Mouse (Mus musculus): ENCODE data around the gene Map2k3. TPM values are rescaled to one million over a fixed set of nuclear protein-coding genes. Genes with fewer than 3 reads are reported as not detected.

Map2k3 gene
- polyA plus RNA-seq, 1 experiment from 2014 or later = 116 TPM

DNA sequence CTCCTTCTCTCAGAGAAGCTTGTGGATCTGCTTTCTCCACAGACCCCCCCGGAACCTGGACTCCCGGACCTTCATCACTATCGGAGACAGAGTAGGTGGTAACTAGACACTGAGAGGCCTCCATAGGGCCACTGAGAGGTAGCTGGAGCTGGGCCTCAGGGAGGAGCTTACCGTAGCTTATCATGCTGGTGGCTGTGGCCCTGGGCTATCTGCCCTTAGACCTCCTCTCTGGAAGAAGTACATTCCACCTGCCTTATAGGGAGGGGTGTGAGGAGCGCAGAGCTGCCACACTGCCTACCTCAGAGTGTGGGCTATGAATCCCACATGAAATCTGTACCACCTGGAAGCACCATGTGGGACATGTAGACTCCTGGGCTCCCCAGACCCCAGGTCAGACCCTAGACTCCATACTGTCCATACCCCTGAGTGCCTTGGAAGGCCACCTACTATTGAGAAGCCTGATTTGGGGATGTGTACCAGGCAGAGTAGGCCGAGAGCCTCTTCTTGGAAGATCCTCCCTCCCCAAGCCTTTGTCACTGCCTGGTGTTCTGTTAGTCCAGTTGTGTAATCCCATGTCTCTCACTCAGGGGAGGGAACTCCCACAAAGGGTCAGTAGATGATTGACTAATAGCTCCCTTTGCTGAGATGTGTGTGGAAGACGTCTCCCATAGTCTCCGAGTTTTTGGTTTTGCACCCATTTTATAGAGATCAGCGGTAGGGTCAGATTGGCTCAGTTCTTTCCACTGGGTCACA, 10.6 kb downstream of the Map2k3 start:
- no peak overlapping the region for H3K27ac ChIP-seq
- no peaks in the 10 kb centered on the region for H3K9me3 ChIP-seq
- H3K27me3 ChIP-seq (replicated peaks) = no peaks in the 10 kb centered on the region
- H3K4me2 ChIP-seq = peak overlapping the region; percentile 5; the same call in 1 of the 2 replicates
- no peak overlapping the region for H3K4me3 ChIP-seq (replicated peaks)
- no peak overlapping the region for H3K9ac ChIP-seq
- 86% methylated on average over 9 of the region's 9 CpGs for WGBS
- H3K36me3 ChIP-seq = peaks cover 42% of the 10 kb centered on the region
- peaks cover 21% of the 10 kb centered on the region for H3K4me1 ChIP-seq
- ATAC-seq (ENCODE audit: insufficient read depth, low FRiP score, low read depth) = peak; percentile 76; the same call in 1 of the 2 replicates

DNA sequence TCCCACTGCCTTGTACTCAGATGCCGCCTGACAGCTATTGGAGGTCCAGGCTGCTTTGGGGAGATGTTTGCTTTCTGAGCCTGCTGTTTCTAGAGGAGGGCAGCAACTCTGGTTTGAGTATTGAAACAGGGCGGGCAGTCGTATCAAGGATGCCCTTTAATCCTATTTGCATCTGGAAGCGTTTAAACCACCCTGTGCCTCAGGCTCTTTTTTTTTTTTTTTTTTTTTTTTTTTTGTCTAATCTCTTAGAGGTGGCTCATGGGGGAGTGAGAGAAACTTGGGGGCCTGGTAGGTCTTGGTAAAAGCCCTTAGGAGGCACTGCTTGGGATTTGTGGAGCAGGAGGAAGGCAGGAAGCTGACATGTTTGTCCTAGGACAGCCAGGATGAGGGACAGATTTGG, 13.2 kb downstream of the Map2k3 start:
- H3K36me3 ChIP-seq = peaks cover 65% of the 10 kb centered on the region

DNA sequence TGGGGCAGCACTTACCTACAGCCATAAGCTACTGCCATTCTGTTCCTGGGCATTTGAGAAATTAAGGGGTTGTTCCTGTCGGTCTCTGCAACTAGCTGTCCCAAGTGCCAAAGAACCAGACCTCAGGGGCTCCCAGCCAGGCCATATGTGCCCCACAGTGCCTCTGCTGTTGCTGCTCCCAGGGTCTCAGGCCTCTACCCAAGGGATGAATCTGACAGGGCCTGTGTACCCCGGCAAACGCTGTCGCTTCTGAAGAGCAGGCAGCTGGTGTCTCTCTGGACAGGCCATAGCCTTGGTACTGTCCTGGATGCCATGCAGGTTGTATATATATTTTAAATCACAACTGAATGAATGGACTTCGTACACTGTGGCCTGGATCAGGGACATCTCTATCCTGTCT, 20.1 kb downstream of the Map2k3 start:
- ATAC-seq (ENCODE audit: insufficient read depth, low FRiP score, low read depth) = no peak
- no peak overlapping the region for H3K9ac ChIP-seq
- no peaks in the 10 kb centered on the region for H3K4me1 ChIP-seq
- H3K27ac ChIP-seq = no peak overlapping the region
- no peak overlapping the region for H3K4me2 ChIP-seq
- WGBS = 92% methylated on average over 5 of the region's 5 CpGs
- H3K27me3 ChIP-seq (replicated peaks) = no peaks in the 10 kb centered on the region
- no peak overlapping the region for H3K4me3 ChIP-seq (replicated peaks)
- peaks cover 44% of the 10 kb centered on the region for H3K36me3 ChIP-seq
- no peaks in the 10 kb centered on the region for H3K9me3 ChIP-seq

More for the DNA sequence above, 13.2 kb downstream of the Map2k3 start:
- Histone ChIP-seq H3K4me3 (replicated peaks) (no peak overlapping the region), H3K9me3 (no peaks in the 10 kb centered on the region), H3K27me3 (replicated peaks) (no peaks in the 10 kb centered on the region), H3K9ac (no peak overlapping the region), H3K27ac (no peak overlapping the region), H3K4me1 (peaks cover 16% of the 10 kb centered on the region), H3K4me2 (no peak overlapping the region)
- no peak for ATAC-seq (ENCODE audit: insufficient read depth, low FRiP score, low read depth)
- 86% methylated on average over 4 of the region's 4 CpGs for WGBS

- no peak for ATAC-seq (ENCODE audit: insufficient read depth, low FRiP score, low read depth)
- H3K4me3 ChIP-seq (replicated peaks) = no peak overlapping the region
- peaks cover 40% of the 10 kb centered on the region for H3K36me3 ChIP-seq
These were observed 20.5 kb downstream of the Map2k3 start for GRCm38 (mm10) chr11:60952362-60952761.

DNA sequence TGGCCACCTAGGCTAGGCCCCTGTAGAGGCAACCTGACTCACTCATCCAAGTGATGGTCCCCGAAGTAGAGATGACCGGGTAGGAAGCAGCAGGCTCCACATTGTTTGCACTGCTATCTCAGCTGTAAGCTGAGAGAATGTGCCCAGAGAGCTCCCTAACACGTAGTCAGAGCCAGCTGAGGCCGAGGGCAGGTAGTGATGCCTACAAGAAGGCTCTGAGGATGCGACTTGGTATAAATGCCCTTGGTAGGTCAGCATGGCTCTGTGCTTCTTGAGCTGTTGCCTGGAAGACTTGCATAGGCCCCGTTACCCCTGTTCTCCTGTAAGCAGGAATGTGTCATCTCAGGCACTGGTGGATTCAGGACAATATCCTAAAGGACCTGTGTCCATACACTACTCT, 21.2 kb downstream of the Map2k3 start:
- Histone ChIP-seq H3K27me3 (replicated peaks) (no peaks in the 10 kb centered on the region), H3K4me3 (replicated peaks) (no peak overlapping the region), H3K9me3 (no peaks in the 10 kb centered on the region), H3K4me1 (no peaks in the 10 kb centered on the region), H3K4me2 (no peak overlapping the region), H3K27ac (no peak overlapping the region), H3K9ac (no peak overlapping the region), H3K36me3 (peaks cover 34% of the 10 kb centered on the region)
- 89% methylated on average over 6 of the region's 6 CpGs for WGBS
- no peak for ATAC-seq (ENCODE audit: insufficient read depth, low FRiP score, low read depth)

More at GRCm38 (mm10) chr11:60952362-60952761, 20.5 kb downstream of the Map2k3 start:
- Histone ChIP-seq H3K4me1 (no peaks in the 10 kb centered on the region), H3K27ac (no peak overlapping the region), H3K9me3 (no peaks in the 10 kb centered on the region), H3K4me2 (no peak overlapping the region), H3K27me3 (replicated peaks) (no peaks in the 10 kb centered on the region), H3K9ac (no peak overlapping the region)
- 87% methylated on average over 3 of the region's 3 CpGs for WGBS

DNA sequence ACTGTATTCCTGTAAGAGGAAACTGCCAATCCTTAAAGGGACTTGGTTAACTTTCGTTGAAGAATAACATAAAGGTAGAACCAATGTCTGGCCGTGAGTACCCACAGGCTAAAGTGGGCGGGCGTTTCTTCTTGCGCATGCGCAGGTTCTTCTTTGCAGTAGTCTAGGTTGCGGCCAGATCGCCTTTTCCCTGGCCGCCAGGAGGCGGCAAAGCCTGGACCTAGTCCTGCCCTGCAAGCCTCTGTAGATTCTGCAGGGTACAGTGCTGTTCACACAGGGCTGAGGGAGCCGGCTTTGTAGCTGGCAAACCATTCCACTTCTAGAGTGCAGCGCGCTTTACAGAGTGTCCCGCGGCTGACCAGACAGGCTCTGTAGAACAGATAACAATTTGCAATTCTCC, 22.0 kb downstream of the Map2k3 start:
- Histone ChIP-seq H3K27me3 (replicated peaks) (no peaks in the 10 kb centered on the region), H3K9ac (no peak overlapping the region), H3K36me3 (peaks cover 28% of the 10 kb centered on the region), H3K27ac (no peak overlapping the region), H3K4me2 (0 out of 2 replicates have a peak overlapping the region, but pooled peaks have one; percentile 17), H3K4me3 (replicated peaks) (no peak overlapping the region), H3K4me1 (no peaks in the 10 kb centered on the region), H3K9me3 (no peaks in the 10 kb centered on the region)
- ATAC-seq (ENCODE audit: insufficient read depth, low FRiP score, low read depth) = peak; percentile 95
- WGBS = 8% methylated on average over 15 of the region's 15 CpGs

DNA sequence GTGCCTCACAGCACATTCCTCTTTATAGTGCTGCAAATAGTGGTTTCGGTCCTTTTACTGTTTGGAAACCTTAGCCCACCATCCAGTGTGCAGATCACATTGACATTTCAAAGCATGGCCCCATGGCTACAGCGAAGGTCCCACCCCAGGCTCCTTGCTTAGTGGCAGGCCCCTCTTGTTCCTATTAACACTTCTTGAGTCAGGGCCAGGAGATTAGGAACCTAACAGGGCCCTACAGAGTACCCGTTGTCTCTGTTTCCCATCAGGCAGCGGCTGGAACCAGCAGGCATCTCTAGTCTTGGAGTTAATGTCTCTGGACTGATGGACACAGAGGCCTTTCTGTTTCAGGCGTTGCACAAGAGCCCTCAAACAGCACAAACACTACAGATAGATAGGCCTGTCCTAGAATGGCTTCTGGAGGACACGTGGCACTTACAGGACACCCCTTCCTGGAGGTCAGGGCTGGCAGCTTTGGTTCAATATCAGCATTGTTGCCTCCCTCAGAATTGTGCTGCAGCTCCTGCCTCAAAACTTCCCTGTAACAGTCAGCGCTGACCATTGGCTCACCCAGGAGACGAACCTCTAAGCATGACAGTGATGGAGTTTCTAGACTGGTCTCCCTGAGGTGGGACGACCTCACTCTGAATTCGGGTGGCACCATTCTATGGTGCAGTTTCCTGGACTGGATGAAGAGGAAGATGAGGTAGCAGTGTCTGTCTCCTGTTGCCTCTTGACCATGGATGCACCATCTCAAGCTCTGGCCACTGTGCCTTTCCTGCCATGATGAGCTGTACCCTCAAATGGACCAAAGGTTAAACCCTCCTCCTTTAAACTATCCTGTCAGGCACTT, 22.6 kb downstream of the Map2k3 start:
- Histone ChIP-seq H3K27me3 (replicated peaks) (no peaks in the 10 kb centered on the region), H3K4me3 (replicated peaks) (no peak overlapping the region), H3K9me3 (no peaks in the 10 kb centered on the region), H3K36me3 (peaks cover 21% of the 10 kb centered on the region; the same call in 1 of the 2 replicates), H3K9ac (no peak overlapping the region), H3K27ac (no peak overlapping the region), H3K4me2 (0 out of 2 replicates have a peak overlapping the region, but pooled peaks have one; percentile 17), H3K4me1 (no peaks in the 10 kb centered on the region)
- no peak for ATAC-seq (ENCODE audit: insufficient read depth, low FRiP score, low read depth)
- 78% methylated on average over 10 of the region's 10 CpGs for WGBS

GRCm38 (mm10) chr11:60955621-60956383, 24.0 kb downstream of the Map2k3 start:
- Histone ChIP-seq H3K36me3 (peaks cover 14% of the 10 kb centered on the region; the same call in 1 of the 2 replicates), H3K9ac (no peak overlapping the region), H3K4me1 (no peaks in the 10 kb centered on the region), H3K4me2 (no peak overlapping the region), H3K27ac (no peak overlapping the region), H3K9me3 (no peaks in the 10 kb centered on the region), H3K4me3 (replicated peaks) (no peak overlapping the region), H3K27me3 (replicated peaks) (no peaks in the 10 kb centered on the region)
- 84% methylated on average over 9 of the region's 9 CpGs for WGBS
- no peak for ATAC-seq (ENCODE audit: insufficient read depth, low FRiP score, low read depth)

DNA sequence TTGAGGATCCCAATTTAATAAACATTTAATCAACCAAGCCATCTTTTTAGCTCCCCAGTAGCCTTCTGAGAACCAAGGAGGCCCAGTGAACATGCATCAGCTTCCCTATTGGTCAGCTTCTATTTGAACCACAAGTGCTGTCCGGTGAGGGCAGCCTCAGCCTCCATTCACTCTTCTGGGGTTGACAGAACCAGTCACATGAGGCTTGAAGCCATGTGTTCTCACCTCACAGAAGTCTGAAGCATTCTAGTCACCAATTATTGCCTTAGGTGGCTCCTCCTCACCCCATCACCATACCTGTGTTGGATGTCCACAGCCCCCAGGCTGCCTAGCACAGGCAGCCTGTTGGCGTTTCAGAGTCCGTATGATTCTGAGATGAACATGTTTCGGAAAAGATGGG, 27.1 kb downstream of the Map2k3 start:
- H3K4me1 ChIP-seq = no peaks in the 10 kb centered on the region
- 94% methylated on average over 4 of the region's 4 CpGs for WGBS
- no peak for ATAC-seq (ENCODE audit: insufficient read depth, low FRiP score, low read depth)

DNA sequence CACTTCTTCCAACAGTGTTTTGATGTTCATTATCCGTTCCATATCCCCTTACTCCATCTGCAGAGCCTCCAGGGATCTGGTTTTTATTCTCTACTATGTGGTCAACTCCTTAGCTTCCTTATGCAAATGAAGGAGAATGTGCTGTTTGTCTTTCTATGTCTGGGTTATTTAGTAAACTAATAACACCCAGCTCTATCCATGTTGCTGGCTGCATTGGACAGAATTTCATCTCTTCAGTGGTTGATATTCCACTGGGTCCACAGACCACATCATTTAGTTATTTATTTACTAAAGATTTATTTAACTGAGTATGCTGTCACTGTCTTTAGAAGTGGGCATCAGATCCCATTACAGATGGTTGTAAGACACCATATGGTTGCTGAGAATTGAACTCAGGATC, 29.3 kb downstream of the Map2k3 start:
- Histone ChIP-seq H3K27me3 (replicated peaks) (no peaks in the 10 kb centered on the region), H3K4me2 (no peak overlapping the region), H3K27ac (no peak overlapping the region), H3K9me3 (no peaks in the 10 kb centered on the region), H3K4me3 (replicated peaks) (no peak overlapping the region), H3K36me3 (no peaks in the 10 kb centered on the region), H3K4me1 (no peaks in the 10 kb centered on the region), H3K9ac (no peak overlapping the region)
- 63% methylated on average over 1 of the region's 1 CpGs for WGBS
- no peak for ATAC-seq (ENCODE audit: insufficient read depth, low FRiP score, low read depth)

More for the DNA sequence above, 27.1 kb downstream of the Map2k3 start:
- no peak overlapping the region for H3K4me2 ChIP-seq
- no peak overlapping the region for H3K4me3 ChIP-seq (replicated peaks)
- no peak overlapping the region for H3K27ac ChIP-seq
- no peaks in the 10 kb centered on the region for H3K9me3 ChIP-seq
- H3K9ac ChIP-seq = no peak overlapping the region
- no peaks in the 10 kb centered on the region for H3K36me3 ChIP-seq
- no peaks in the 10 kb centered on the region for H3K27me3 ChIP-seq (replicated peaks)

DNA sequence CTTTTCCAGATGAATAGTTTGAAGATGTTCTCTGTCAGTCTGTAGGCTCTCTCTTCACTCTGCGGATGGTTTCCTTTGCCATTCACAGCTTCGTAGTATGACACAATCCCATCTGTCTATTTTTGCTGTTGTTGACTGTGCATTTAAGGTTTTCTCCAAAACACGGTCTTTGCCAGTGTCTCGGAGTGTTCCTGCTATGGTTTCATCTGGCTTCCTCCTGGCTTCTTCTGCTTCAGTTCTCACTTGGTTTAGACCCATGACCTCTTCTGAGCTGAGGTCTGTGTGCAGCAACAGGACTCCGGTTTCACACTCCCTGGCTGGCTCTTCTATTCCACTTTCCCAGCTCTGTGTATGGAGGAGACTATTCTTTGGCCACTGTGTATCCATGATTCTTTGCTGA, 30.9 kb downstream of the Map2k3 start:
- 85% methylated on average over 5 of the region's 5 CpGs for WGBS
- Histone ChIP-seq H3K4me1 (no peaks in the 10 kb centered on the region), H3K9ac (no peak overlapping the region), H3K4me3 (replicated peaks) (no peak overlapping the region), H3K36me3 (no peaks in the 10 kb centered on the region), H3K4me2 (no peak overlapping the region), H3K27ac (no peak overlapping the region), H3K9me3 (no peaks in the 10 kb centered on the region), H3K27me3 (replicated peaks) (no peaks in the 10 kb centered on the region)
- no peak for ATAC-seq (ENCODE audit: insufficient read depth, low FRiP score, low read depth)
